ENCODE assay signal across 23 mouse cellular contexts in genomic region chr3:37632751-37633150, GRCm38 (mm10). TPM values are rescaled to one million over a fixed set of nuclear protein-coding genes. Genes with fewer than 3 reads are reported as not detected.
DNase-seq lines count a peak whose midpoint lies in the region; ATAC-seq and TF ChIP-seq lines count a peak whose summit lies in the region.
"Had no signal": no experiment of that assay in that cellular context is flagged by ENCODE, and none has a peak within 500 bp of the region (broad histone marks: within the 10 kb centered on the region; RNA-seq: fewer than 3 reads in every experiment).

No protein-coding gene starts in this region.

- no peaks in the 10 kb centered on the region for H3K27me3 ChIP-seq in heart, adult 2 months (ENCODE audit: control insufficient read depth, insufficient read depth, low read length)
- H3K27me3 ChIP-seq in liver, embryonic 11.5 days (replicated peaks; ENCODE audit: control insufficient read depth, insufficient read depth, low read length), result no peaks in the 10 kb centered on the region
- H3K27me3 ChIP-seq in liver, embryonic 12.5 days (replicated peaks), result no peaks in the 10 kb centered on the region
- no peaks in the 10 kb centered on the region for H3K27me3 ChIP-seq in limb, embryonic 10.5 days (ENCODE audit: low read depth, poor library complexity, severe bottlenecking)
- H3K27me3 ChIP-seq: CH12.LX; embryonic facial prominence, embryonic 12.5 days; forebrain, embryonic 13.5 days; forebrain, embryonic 15.5 days; Patski had no signal

- H3K9me3 ChIP-seq in liver, embryonic 11.5 days (ENCODE audit: control insufficient read depth, low read length), result no peaks in the 10 kb centered on the region
- H3K9me3 ChIP-seq in liver, embryonic 12.5 days (replicated peaks), result no peaks in the 10 kb centered on the region
- no peaks in the 10 kb centered on the region for H3K9me3 ChIP-seq in limb, embryonic 10.5 days (replicated peaks)
- H3K9me3 ChIP-seq: embryonic facial prominence, embryonic 10.5 days; embryonic facial prominence, embryonic 12.5 days; forebrain, embryonic 13.5 days; forebrain, embryonic 15.5 days; G1E had no signal

- intact Hi-C loops in heart, adult 2 months (cut with DNase I), result loop anchor here (5.0 kb wide), 1 partner anchor 590 kb away; no protein-coding TSS in a partner anchor

- DNase-seq in heart, adult 11 months, result peak; percentile 71
- DNase-seq in heart, adult 2 months, result no peak
- DNase-seq in liver, embryonic 11.5 days (ENCODE audit: low spot score), result peak; percentile 4
- peak; percentile 9 for DNase-seq in limb, embryonic 10.5 days (ENCODE audit: low spot score)
- DNase-seq: adrenal gland, adult 8-10 months; adrenal gland, postnatal 14 days; adrenal gland, postnatal 36 days; B cell, adult 2 months; cerebellum, adult 11-12 months; cerebellum, adult 2 months; cerebellum, adult 9-10 months; cerebellum, postnatal 10 days; cerebellum, postnatal 25 days had no signal

- H3K36me3 ChIP-seq in heart, adult 2 months (ENCODE audit: control insufficient read depth, insufficient read depth, low read length), result no peaks in the 10 kb centered on the region
- H3K36me3 ChIP-seq in liver, embryonic 11.5 days (ENCODE audit: control insufficient read depth, insufficient read depth, low read length), result no peaks in the 10 kb centered on the region
- no peaks in the 10 kb centered on the region for H3K36me3 ChIP-seq in liver, embryonic 12.5 days
- no peaks in the 10 kb centered on the region for H3K36me3 ChIP-seq in limb, embryonic 10.5 days
- H3K36me3 ChIP-seq: embryonic facial prominence, embryonic 10.5 days; embryonic facial prominence, embryonic 12.5 days; forebrain, embryonic 15.5 days; G1E had no signal

- TF ChIP-seq EP300 in heart, adult 2 months (IDR thresholded peaks at IDR 0.05; ENCODE audit: insufficient read depth, low read depth, low read length), result no peak

- WGBS in heart, adult 2 months, result 92% methylated on average over 3 of the region's 3 CpGs
- WGBS in liver, embryonic 11.5 days, result 78% methylated on average over 3 of the region's 3 CpGs
- 76% methylated on average over 3 of the region's 3 CpGs for WGBS in liver, embryonic 12.5 days (ENCODE audit: insufficient replicate concordance)
- WGBS in limb, embryonic 10.5 days, result 91% methylated on average over 3 of the region's 3 CpGs

- H3K9ac ChIP-seq in heart, adult 2 months (ENCODE audit: low read depth, low read length), result no peak overlapping the region
- H3K9ac ChIP-seq in liver, embryonic 11.5 days (ENCODE audit: low read depth, low read length), result no peak overlapping the region
- H3K9ac ChIP-seq in liver, embryonic 12.5 days, result no peak overlapping the region
- H3K9ac ChIP-seq: embryonic facial prominence, embryonic 12.5 days; forebrain, embryonic 13.5 days; forebrain, embryonic 15.5 days had no signal

- no peaks in the 10 kb centered on the region for H3K4me1 ChIP-seq in heart, adult 2 months (ENCODE audit: control insufficient read depth, insufficient read depth, low read length)
- H3K4me1 ChIP-seq in liver, embryonic 11.5 days (replicated peaks; ENCODE audit: control insufficient read depth, insufficient read depth, low read length), result no peaks in the 10 kb centered on the region; the same call in 1 of the 2 replicates
- no peaks in the 10 kb centered on the region; the same call in 1 of the 2 replicates for H3K4me1 ChIP-seq in liver, embryonic 12.5 days
- H3K4me1 ChIP-seq in limb, embryonic 10.5 days, result no peaks in the 10 kb centered on the region
- H3K4me1 ChIP-seq: embryonic facial prominence, embryonic 10.5 days; embryonic facial prominence, embryonic 12.5 days; forebrain, embryonic 13.5 days; forebrain, embryonic 15.5 days had no signal

- H3K27ac ChIP-seq in heart, adult 2 months, result no peak overlapping the region
- no peak overlapping the region for H3K27ac ChIP-seq in liver, embryonic 11.5 days (ENCODE audit: low read depth, low read length)
- no peak overlapping the region for H3K27ac ChIP-seq in liver, embryonic 12.5 days
- H3K27ac ChIP-seq in limb, embryonic 10.5 days, result no peak overlapping the region
- H3K27ac ChIP-seq: embryonic facial prominence, embryonic 10.5 days; embryonic facial prominence, embryonic 12.5 days; forebrain, embryonic 13.5 days; forebrain, embryonic 15.5 days had no signal

- no peaks in the 10 kb centered on the region for H3K79me2 ChIP-seq in heart, adult 2 months (replicated peaks; ENCODE audit: control insufficient read depth, insufficient read depth, low read length)

- TF ChIP-seq POLR2A in heart, adult 2 months (IDR thresholded peaks at IDR 0.05; ENCODE audit: insufficient read depth, low read depth, low read length), result no peak

- no peak for ATAC-seq in liver, embryonic 11.5 days (replicated peaks; ENCODE audit: low FRiP score)
- no peak for ATAC-seq in liver, embryonic 12.5 days
- ATAC-seq: activated CD4-positive, CD25-positive, alpha-beta regulatory T cell, adult 4 months; CD4-positive, CD25-positive, alpha-beta regulatory T cell, adult 4 months; forebrain, embryonic 13.5 days; forebrain, embryonic 15.5 days; Patski had no signal

- H3K4me3 ChIP-seq in heart, adult 2 months, result no peak overlapping the region
- H3K4me3 ChIP-seq in liver, embryonic 11.5 days (ENCODE audit: low read depth, low read length), result no peak overlapping the region
- no peak overlapping the region for H3K4me3 ChIP-seq in liver, embryonic 12.5 days
- no peak overlapping the region for H3K4me3 ChIP-seq in limb, embryonic 10.5 days
- H3K4me3 ChIP-seq: embryonic facial prominence, embryonic 10.5 days; embryonic facial prominence, embryonic 12.5 days; forebrain, embryonic 13.5 days; forebrain, embryonic 15.5 days had no signal

- no peak for TF ChIP-seq CTCF in heart, adult 2 months (IDR thresholded peaks at IDR 0.05)

- no peak overlapping the region for H3K4me2 ChIP-seq in liver, embryonic 11.5 days
- no peak overlapping the region for H3K4me2 ChIP-seq in liver, embryonic 12.5 days
- H3K4me2 ChIP-seq: embryonic facial prominence, embryonic 12.5 days; forebrain, embryonic 13.5 days; forebrain, embryonic 15.5 days had no signal

RNA-seq across cellular contexts. Expression of gene Spry1, which starts 7.0 kb away (rescaled TPM):
- total RNA-seq in heart, adult 2 months (2021), result 10 to 100 TPM; 20.7 to 28.8 TPM
- polyA plus RNA-seq in heart, adult 2 months (2012; rRNA removed), result 34.6 and 38.1 TPM in 2 replicates
- 6.2 and 8.0 TPM in 2 replicates for polyA plus RNA-seq in liver, embryonic 11.5 days (2014; fragmentation: Nextera tagmentation; extraction: Ambion mirVana)
- polyA plus RNA-seq in liver, embryonic 12.5 days (2016; fragmentation: Nextera tagmentation; extraction: Ambion mirVana), result 4.3 and 4.7 TPM in 2 replicates
- polyA plus RNA-seq in limb, embryonic 10.5 days (2016; fragmentation: Nextera tagmentation; extraction: Ambion mirVana), result 28.0 and 32.6 TPM in 2 replicates
- total RNA-seq: CH12.LX had no signal

Comparison
In these comparisons a context has a peak if more than half of its experiments do, and no peak if none do; other contexts are left out.
1. DNase-seq: peak in heart, adult 11 months (single experiment), liver, embryonic 11.5 days (single experiment) and limb, embryonic 10.5 days (single experiment); none in heart, adult 2 months (0 of 2).